ENCODE assay signal across 9 mouse cellular contexts in genomic region chr16:4643670-4644419, GRCm38 (mm10). TPM values are rescaled to one million over a fixed set of nuclear protein-coding genes. Genes with fewer than 3 reads are reported as not detected.
DNase-seq lines count a peak whose midpoint lies in the region; ATAC-seq and TF ChIP-seq lines count a peak whose summit lies in the region.
"Had no signal": no experiment of that assay in that cellular context is flagged by ENCODE, and none has a peak within 500 bp of the region (broad histone marks: within the 10 kb centered on the region; RNA-seq: fewer than 3 reads in every experiment).

No protein-coding gene starts in this region.

- H3K27ac ChIP-seq in liver, postnatal 0 days (ENCODE audit: low read depth) = no peak overlapping the region
- H3K27ac ChIP-seq in liver, embryonic 11.5 days (ENCODE audit: low read depth, low read length) = no peak overlapping the region
- H3K27ac ChIP-seq in forebrain, embryonic 14.5 days (ENCODE audit: low read depth, low read length) = no peak overlapping the region
- H3K27ac ChIP-seq in heart, embryonic 16.5 days (ENCODE audit: low read length) = peak overlapping the region; percentile 94
- H3K27ac ChIP-seq in lung, embryonic 14.5 days (ENCODE audit: low read depth) = peak overlapping the region; percentile 93
- peak overlapping the region; percentile 96 for H3K27ac ChIP-seq in stomach, embryonic 15.5 days

- peak; percentile 50 for DNase-seq in liver, postnatal 0 days
- no peak for DNase-seq in liver, embryonic 11.5 days (ENCODE audit: low spot score)
- peak; percentile 76 for DNase-seq in forebrain, embryonic 14.5 days (ENCODE audit: low spot score)
- peak; percentile 65 to 74 for DNase-seq in kidney, postnatal 4 days
- DNase-seq in lung, embryonic 14.5 days = peak; percentile 82

- H3K9ac ChIP-seq in liver, postnatal 0 days (replicated peaks) = peak overlapping the region; percentile 26
- no peak overlapping the region for H3K9ac ChIP-seq in liver, embryonic 11.5 days (ENCODE audit: low read depth, low read length)
- no peak overlapping the region for H3K9ac ChIP-seq in forebrain, embryonic 14.5 days (ENCODE audit: low read length)
- H3K9ac ChIP-seq in heart, embryonic 16.5 days (ENCODE audit: low read length) = peak overlapping the region; percentile 28; the same call in 1 of the 2 replicates
- peak overlapping the region; percentile 30; the same call in 1 of the 2 replicates for H3K9ac ChIP-seq in lung, embryonic 14.5 days
- no peak overlapping the region for H3K9ac ChIP-seq in stomach, embryonic 15.5 days

- no peak for TF ChIP-seq EP300 in liver, postnatal 0 days (IDR thresholded peaks at IDR 0.05; ENCODE audit: low read depth)

- no peak overlapping the region for H3K4me3 ChIP-seq in liver, postnatal 0 days (ENCODE audit: low read depth, low read length)
- no peak overlapping the region for H3K4me3 ChIP-seq in liver, embryonic 11.5 days (ENCODE audit: low read depth, low read length)
- H3K4me3 ChIP-seq in forebrain, embryonic 14.5 days (ENCODE audit: low read depth, low read length) = no peak overlapping the region
- no peak overlapping the region for H3K4me3 ChIP-seq in heart, embryonic 16.5 days (ENCODE audit: low read length)
- no peak overlapping the region for H3K4me3 ChIP-seq in lung, embryonic 14.5 days (ENCODE audit: low read depth, low read length)
- no peak overlapping the region for H3K4me3 ChIP-seq in stomach, embryonic 15.5 days (replicated peaks)

- no peak for ATAC-seq in liver, postnatal 0 days
- ATAC-seq in liver, embryonic 11.5 days (replicated peaks; ENCODE audit: low FRiP score) = no peak
- ATAC-seq in forebrain, embryonic 14.5 days = peak; percentile 72
- ATAC-seq in heart, embryonic 16.5 days (replicated peaks; ENCODE audit: extremely low read depth, insufficient read depth, low FRiP score) = peak; percentile 69
- ATAC-seq in lung, embryonic 14.5 days (ENCODE audit: insufficient read depth) = 0 out of 2 replicates have a peak, but pooled peaks have one; percentile 4
- ATAC-seq in stomach, embryonic 15.5 days (ENCODE audit: insufficient read depth, low FRiP score, low read depth) = no peak
- no peak for ATAC-seq in megakaryocyte-erythroid progenitor cell, adult 5-6 weeks (replicated peaks; ENCODE audit: low FRiP score, low TSS enrichment, poor library complexity, severe bottlenecking)

- H3K4me2 ChIP-seq in liver, postnatal 0 days (ENCODE audit: low read depth, low read length) = no peak overlapping the region
- H3K4me2 ChIP-seq in liver, embryonic 11.5 days = no peak overlapping the region
- H3K4me2 ChIP-seq in forebrain, embryonic 14.5 days (ENCODE audit: low read length) = no peak overlapping the region
- peak overlapping the region; percentile 94 for H3K4me2 ChIP-seq in heart, embryonic 16.5 days (ENCODE audit: low read depth, low read length)
- H3K4me2 ChIP-seq in lung, embryonic 14.5 days = peak overlapping the region; percentile 88
- 0 out of 2 replicates have a peak overlapping the region, but pooled peaks have one; percentile 87 for H3K4me2 ChIP-seq in stomach, embryonic 15.5 days

- WGBS in liver, postnatal 0 days (ENCODE audit: insufficient replicate concordance) = 79% methylated on average over 11 of the region's 11 CpGs
- 79% methylated on average over 11 of the region's 11 CpGs for WGBS in liver, embryonic 11.5 days
- WGBS in forebrain, embryonic 14.5 days = 54% methylated on average over 11 of the region's 11 CpGs
- 31% methylated on average over 11 of the region's 11 CpGs for WGBS in heart, embryonic 16.5 days
- WGBS in lung, embryonic 14.5 days = 59% methylated on average over 11 of the region's 11 CpGs
- WGBS in stomach, embryonic 15.5 days = 62% methylated on average over 11 of the region's 11 CpGs

- no peaks in the 10 kb centered on the region for H3K27me3 ChIP-seq in liver, postnatal 0 days (ENCODE audit: insufficient read depth, low read length)
- no peaks in the 10 kb centered on the region for H3K27me3 ChIP-seq in liver, embryonic 11.5 days (replicated peaks; ENCODE audit: control insufficient read depth, insufficient read depth, low read length)
- H3K27me3 ChIP-seq in forebrain, embryonic 14.5 days (replicated peaks; ENCODE audit: control insufficient read depth, insufficient read depth, low read length) = no peaks in the 10 kb centered on the region
- H3K27me3 ChIP-seq in heart, embryonic 16.5 days (ENCODE audit: control insufficient read depth, insufficient read depth, low read length) = no peaks in the 10 kb centered on the region
- H3K27me3 ChIP-seq in lung, embryonic 14.5 days (ENCODE audit: insufficient read depth, low read length) = no peaks in the 10 kb centered on the region
- no peaks in the 10 kb centered on the region for H3K27me3 ChIP-seq in stomach, embryonic 15.5 days (replicated peaks)
- H3K27me3 ChIP-seq: CH12.LX had no signal

- no peak for TF ChIP-seq CTCF in liver, postnatal 0 days (IDR thresholded peaks at IDR 0.05; ENCODE audit: low read depth)
- no peak for TF ChIP-seq CTCF in lung, embryonic 14.5 days (IDR thresholded peaks at IDR 0.05; ENCODE audit: low read depth)

- H3K4me1 ChIP-seq in liver, postnatal 0 days (ENCODE audit: insufficient read depth) = peaks cover 42% of the 10 kb centered on the region
- peaks cover 36% of the 10 kb centered on the region for H3K4me1 ChIP-seq in liver, embryonic 11.5 days (replicated peaks; ENCODE audit: control insufficient read depth, insufficient read depth, low read length)
- peaks cover 30% of the 10 kb centered on the region for H3K4me1 ChIP-seq in forebrain, embryonic 14.5 days (ENCODE audit: control insufficient read depth, insufficient read depth, low read length)
- H3K4me1 ChIP-seq in heart, embryonic 16.5 days (ENCODE audit: control insufficient read depth, insufficient read depth, low read length) = peaks cover 86% of the 10 kb centered on the region
- H3K4me1 ChIP-seq in lung, embryonic 14.5 days (ENCODE audit: insufficient read depth) = peaks cover 41% of the 10 kb centered on the region
- H3K4me1 ChIP-seq in stomach, embryonic 15.5 days = peaks cover 69% of the 10 kb centered on the region

- no peaks in the 10 kb centered on the region for H3K9me3 ChIP-seq in liver, postnatal 0 days (ENCODE audit: low read length)
- H3K9me3 ChIP-seq in liver, embryonic 11.5 days (ENCODE audit: control insufficient read depth, low read length) = no peaks in the 10 kb centered on the region
- no peaks in the 10 kb centered on the region for H3K9me3 ChIP-seq in forebrain, embryonic 14.5 days (replicated peaks; ENCODE audit: control insufficient read depth, low read length)
- no peaks in the 10 kb centered on the region for H3K9me3 ChIP-seq in heart, embryonic 16.5 days (replicated peaks; ENCODE audit: control insufficient read depth, low read length)
- no peaks in the 10 kb centered on the region for H3K9me3 ChIP-seq in lung, embryonic 14.5 days (ENCODE audit: low read depth, low read length)
- H3K9me3 ChIP-seq in stomach, embryonic 15.5 days = no peaks in the 10 kb centered on the region

- peaks cover 23% of the 10 kb centered on the region for H3K36me3 ChIP-seq in liver, postnatal 0 days (replicated peaks; ENCODE audit: insufficient read depth, low read length)
- peaks cover 7% of the 10 kb centered on the region; the same call in 1 of the 2 replicates for H3K36me3 ChIP-seq in liver, embryonic 11.5 days (ENCODE audit: control insufficient read depth, insufficient read depth, low read length)
- peaks cover 3% of the 10 kb centered on the region; the same call in 1 of the 2 replicates for H3K36me3 ChIP-seq in forebrain, embryonic 14.5 days (ENCODE audit: control insufficient read depth, insufficient read depth, low read length)
- peaks cover 6% of the 10 kb centered on the region for H3K36me3 ChIP-seq in heart, embryonic 16.5 days (ENCODE audit: control insufficient read depth, insufficient read depth)
- peaks cover 31% of the 10 kb centered on the region for H3K36me3 ChIP-seq in lung, embryonic 14.5 days (ENCODE audit: insufficient read depth)
- H3K36me3 ChIP-seq in stomach, embryonic 15.5 days = peaks cover 15% of the 10 kb centered on the region; the same call in 1 of the 2 replicates

RNA-seq across cellular contexts. Expression of gene Dnaja3, which starts 4.1 kb away (rescaled TPM):
- 66.0 and 70.5 TPM in 2 replicates for polyA plus RNA-seq in liver, postnatal 0 days (2015; fragmentation: Nextera tagmentation; extraction: Ambion mirVana)
- polyA plus RNA-seq in liver, embryonic 11.5 days (2014; fragmentation: Nextera tagmentation; extraction: Ambion mirVana) = 104 and 111 TPM in 2 replicates
- 39.7 and 47.4 TPM in 2 replicates for polyA plus RNA-seq in forebrain, embryonic 14.5 days (2014; fragmentation: Nextera tagmentation; extraction: Ambion mirVana)
- 87.5 and 88.7 TPM in 2 replicates for polyA plus RNA-seq in heart, embryonic 16.5 days (2015; fragmentation: Nextera tagmentation; extraction: Ambion mirVana)
- polyA plus RNA-seq in lung, embryonic 14.5 days (2014; fragmentation: Nextera tagmentation; extraction: Ambion mirVana) = 58.7 and 59.3 TPM in 2 replicates
- polyA plus RNA-seq in stomach, embryonic 15.5 days (2015; fragmentation: Nextera tagmentation; extraction: Ambion mirVana) = 68.4 and 77.6 TPM in 2 replicates
- total RNA-seq in megakaryocyte-erythroid progenitor cell, adult 5-6 weeks (2014; fragmentation: Nextera tagmentation) = 56.5 and 81.2 TPM in 2 replicates
- total RNA-seq in megakaryocyte-erythroid progenitor cell, adult 5-6 weeks (2017) = 71.0 and 106 TPM in 2 replicates

RNA-seq across cellular contexts. Expression of gene Vasn, which starts 4.1 kb away (rescaled TPM):
- polyA plus RNA-seq in liver, postnatal 0 days (2015; fragmentation: Nextera tagmentation; extraction: Ambion mirVana) = 1.6 and 1.9 TPM in 2 replicates
- 9.3 and 9.4 TPM in 2 replicates for polyA plus RNA-seq in liver, embryonic 11.5 days (2014; fragmentation: Nextera tagmentation; extraction: Ambion mirVana)
- polyA plus RNA-seq in forebrain, embryonic 14.5 days (2014; fragmentation: Nextera tagmentation; extraction: Ambion mirVana) = 2.1 and 2.8 TPM in 2 replicates
- polyA plus RNA-seq in heart, embryonic 16.5 days (2015; fragmentation: Nextera tagmentation; extraction: Ambion mirVana) = 15.7 and 17.2 TPM in 2 replicates
- polyA plus RNA-seq in lung, embryonic 14.5 days (2014; fragmentation: Nextera tagmentation; extraction: Ambion mirVana) = 23.1 and 23.5 TPM in 2 replicates
- polyA plus RNA-seq in stomach, embryonic 15.5 days (2015; fragmentation: Nextera tagmentation; extraction: Ambion mirVana) = 17.2 and 17.3 TPM in 2 replicates
- not detected in 2 replicates for total RNA-seq in megakaryocyte-erythroid progenitor cell, adult 5-6 weeks (2014; fragmentation: Nextera tagmentation)
- 0.38 and 0.65 TPM in 2 replicates for total RNA-seq in megakaryocyte-erythroid progenitor cell, adult 5-6 weeks (2017)

RNA-seq across cellular contexts. Expression of gene Pam16, which starts 19.1 kb away (rescaled TPM):
- polyA plus RNA-seq in liver, postnatal 0 days (2015; fragmentation: Nextera tagmentation; extraction: Ambion mirVana) = 59.7 and 66.3 TPM in 2 replicates
- polyA plus RNA-seq in liver, embryonic 11.5 days (2014; fragmentation: Nextera tagmentation; extraction: Ambion mirVana) = 110 and 116 TPM in 2 replicates
- polyA plus RNA-seq in forebrain, embryonic 14.5 days (2014; fragmentation: Nextera tagmentation; extraction: Ambion mirVana) = 160 and 192 TPM in 2 replicates
- 91.2 and 122 TPM in 2 replicates for polyA plus RNA-seq in heart, embryonic 16.5 days (2015; fragmentation: Nextera tagmentation; extraction: Ambion mirVana)
- polyA plus RNA-seq in lung, embryonic 14.5 days (2014; fragmentation: Nextera tagmentation; extraction: Ambion mirVana) = 81.9 and 86.3 TPM in 2 replicates
- polyA plus RNA-seq in stomach, embryonic 15.5 days (2015; fragmentation: Nextera tagmentation; extraction: Ambion mirVana) = 46.5 and 75.7 TPM in 2 replicates
- total RNA-seq in megakaryocyte-erythroid progenitor cell, adult 5-6 weeks (2014; fragmentation: Nextera tagmentation) = 76.0 and 100 TPM in 2 replicates
- 18.2 and 24.0 TPM in 2 replicates for total RNA-seq in megakaryocyte-erythroid progenitor cell, adult 5-6 weeks (2017)

RNA-seq across cellular contexts. Expression of gene Coro7, which starts 35.7 kb away (rescaled TPM):
- 6.8 and 10.3 TPM in 2 replicates for polyA plus RNA-seq in liver, postnatal 0 days (2015; fragmentation: Nextera tagmentation; extraction: Ambion mirVana)
- 17.4 and 18.7 TPM in 2 replicates for polyA plus RNA-seq in liver, embryonic 11.5 days (2014; fragmentation: Nextera tagmentation; extraction: Ambion mirVana)
- polyA plus RNA-seq in forebrain, embryonic 14.5 days (2014; fragmentation: Nextera tagmentation; extraction: Ambion mirVana) = 9.2 and 18.3 TPM in 2 replicates
- 13.7 TPM in 2 replicates for polyA plus RNA-seq in heart, embryonic 16.5 days (2015; fragmentation: Nextera tagmentation; extraction: Ambion mirVana)
- 13.1 and 15.1 TPM in 2 replicates for polyA plus RNA-seq in lung, embryonic 14.5 days (2014; fragmentation: Nextera tagmentation; extraction: Ambion mirVana)
- polyA plus RNA-seq in stomach, embryonic 15.5 days (2015; fragmentation: Nextera tagmentation; extraction: Ambion mirVana) = 16.3 and 20.8 TPM in 2 replicates
- 48.2 and 78.5 TPM in 2 replicates for total RNA-seq in megakaryocyte-erythroid progenitor cell, adult 5-6 weeks (2014; fragmentation: Nextera tagmentation)
- 10.4 and 15.7 TPM in 2 replicates for total RNA-seq in megakaryocyte-erythroid progenitor cell, adult 5-6 weeks (2017)

RNA-seq across cellular contexts. Expression of gene Glis2, which starts 49.3 kb away (rescaled TPM):
- polyA plus RNA-seq in liver, postnatal 0 days (2015; fragmentation: Nextera tagmentation; extraction: Ambion mirVana) = 1.7 and 1.9 TPM in 2 replicates
- 10.8 and 11.7 TPM in 2 replicates for polyA plus RNA-seq in liver, embryonic 11.5 days (2014; fragmentation: Nextera tagmentation; extraction: Ambion mirVana)
- 9.0 and 10.0 TPM in 2 replicates for polyA plus RNA-seq in forebrain, embryonic 14.5 days (2014; fragmentation: Nextera tagmentation; extraction: Ambion mirVana)
- 12.3 and 14.2 TPM in 2 replicates for polyA plus RNA-seq in heart, embryonic 16.5 days (2015; fragmentation: Nextera tagmentation; extraction: Ambion mirVana)
- polyA plus RNA-seq in lung, embryonic 14.5 days (2014; fragmentation: Nextera tagmentation; extraction: Ambion mirVana) = 24.4 and 29.2 TPM in 2 replicates
- 27.9 and 30.6 TPM in 2 replicates for polyA plus RNA-seq in stomach, embryonic 15.5 days (2015; fragmentation: Nextera tagmentation; extraction: Ambion mirVana)
- total RNA-seq in megakaryocyte-erythroid progenitor cell, adult 5-6 weeks (2014; fragmentation: Nextera tagmentation) = 2.0 TPM in 1 of 2 replicates, not detected in the other
- 0.33 TPM in 1 of 2 replicates, not detected in the other for total RNA-seq in megakaryocyte-erythroid progenitor cell, adult 5-6 weeks (2017)

Comparison
In these comparisons a context has a peak if more than half of its experiments do, and no peak if none do; other contexts are left out.
1. H3K9ac ChIP-seq: peak in liver, postnatal 0 days (single experiment), heart, embryonic 16.5 days (single experiment) and lung, embryonic 14.5 days (single experiment); none in liver, embryonic 11.5 days (single experiment), forebrain, embryonic 14.5 days (single experiment) and stomach, embryonic 15.5 days (single experiment).
2. ATAC-seq: peak in forebrain, embryonic 14.5 days (single experiment), heart, embryonic 16.5 days (single experiment) and lung, embryonic 14.5 days (single experiment); none in liver, postnatal 0 days (single experiment), liver, embryonic 11.5 days (single experiment), stomach, embryonic 15.5 days (single experiment) and megakaryocyte-erythroid progenitor cell, adult 5-6 weeks (single experiment).
3. H3K27ac ChIP-seq: peak in heart, embryonic 16.5 days (single experiment), lung, embryonic 14.5 days (single experiment) and stomach, embryonic 15.5 days (single experiment); none in liver, postnatal 0 days (single experiment), liver, embryonic 11.5 days (single experiment) and forebrain, embryonic 14.5 days (single experiment).
4. H3K4me2 ChIP-seq: peak in heart, embryonic 16.5 days (single experiment), lung, embryonic 14.5 days (single experiment) and stomach, embryonic 15.5 days (single experiment); none in liver, postnatal 0 days (single experiment), liver, embryonic 11.5 days (single experiment) and forebrain, embryonic 14.5 days (single experiment).